Mouse (Mus musculus) forebrain, embryonic 12.5 days (tissue): ENCODE measurements at regions not wholly inside any gene's neighbourhood (a gene's known extent, or its start where the extent isn't known, plus 50 kb on each side); places are given as distances from the start of the nearest gene placed in this dataset.

Experiments
- ATAC-seq: fragments of 200-750 bp; cut with Nextera tagmentation; 2 replicates; pipeline ENCODE4 v1.8.0; 2017; ENCODE audit warnings: moderate TSS enrichment; ENCODE audit not compliant: low FRiP score
- H3K27ac ChIP-seq: fragments of 300-500 bp; sonication (generic); 2 replicates; pipeline ENCODE4 v1.5.1; 2016; ENCODE audit warnings: mild to moderate bottlenecking
- H3K27me3 ChIP-seq: fragments of 300-500 bp; sonication (generic); 2 replicates; pipeline ENCODE4 v1.6.1; 2016; ENCODE audit warnings: mild to moderate bottlenecking
- H3K36me3 ChIP-seq: fragments of 300-500 bp; sonication (generic); replicated peaks from 2 replicates; pipeline ENCODE4 v1.6.1; 2016; ENCODE audit warnings: mild to moderate bottlenecking
- H3K4me1 ChIP-seq: fragments of 300-500 bp; sonication (generic); 2 replicates; pipeline ENCODE4 v1.6.1; 2016
- H3K4me2 ChIP-seq: fragments of 300-500 bp; sonication (generic); 2 replicates; pipeline ENCODE4 v1.6.1; 2016; ENCODE audit warnings: mild to moderate bottlenecking, moderate library complexity
- H3K4me3 ChIP-seq: fragments of 300-500 bp; sonication (generic); replicated peaks from 2 replicates; pipeline ENCODE4 v1.5.1; 2016; ENCODE audit warnings: mild to moderate bottlenecking
- H3K9ac ChIP-seq: fragments of 300-500 bp; sonication (generic); 2 replicates; pipeline ENCODE4 v1.6.1; 2016; ENCODE audit warnings: mild to moderate bottlenecking
- H3K9me3 ChIP-seq: fragments of 300-500 bp; sonication (generic); 2 replicates; pipeline ENCODE4 v1.6.1; 2016
- WGBS: fragments of 180-500 bp; shearing (Covaris S2); methylation state at CpG from one replicate; pipeline ENCODE4 v1.1.7; 2016; 5-methylcytosine and 5-hydroxymethylcytosine counted together

DNA sequence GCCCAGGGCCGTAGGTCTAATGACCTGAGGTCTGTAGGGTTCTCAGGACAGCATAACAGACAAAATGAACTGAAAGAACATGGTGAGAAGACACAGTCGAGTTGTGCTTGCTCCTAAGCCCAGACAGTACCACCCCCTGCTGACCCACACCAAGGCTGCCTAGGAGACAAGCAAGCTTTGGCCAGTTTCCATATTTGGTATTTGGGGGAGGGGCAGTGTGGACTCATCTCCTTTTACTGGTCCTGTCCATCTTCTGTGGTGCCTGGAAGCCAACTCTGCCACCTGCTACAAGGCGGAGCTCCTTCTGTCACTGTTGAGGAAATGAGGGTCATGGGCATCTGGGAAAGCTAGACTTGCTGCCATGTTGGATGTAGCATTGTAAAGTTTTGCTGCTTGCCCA, 68.9 kb downstream of the Tex29 start:
- Histone ChIP-seq H3K27ac (no peak overlapping the region), H3K9me3 (no peaks in the 10 kb centered on the region), H3K4me3 (no peak overlapping the region), H3K9ac (no peak overlapping the region), H3K27me3 (peaks cover 31% of the 10 kb centered on the region; the same call in 1 of the 2 replicates), H3K4me1 (peaks cover 29% of the 10 kb centered on the region), H3K36me3 (no peaks in the 10 kb centered on the region), H3K4me2 (no peak overlapping the region)
- ATAC-seq, result no peak
- 73% methylated on average over 3 of the region's 3 CpGs for WGBS

DNA sequence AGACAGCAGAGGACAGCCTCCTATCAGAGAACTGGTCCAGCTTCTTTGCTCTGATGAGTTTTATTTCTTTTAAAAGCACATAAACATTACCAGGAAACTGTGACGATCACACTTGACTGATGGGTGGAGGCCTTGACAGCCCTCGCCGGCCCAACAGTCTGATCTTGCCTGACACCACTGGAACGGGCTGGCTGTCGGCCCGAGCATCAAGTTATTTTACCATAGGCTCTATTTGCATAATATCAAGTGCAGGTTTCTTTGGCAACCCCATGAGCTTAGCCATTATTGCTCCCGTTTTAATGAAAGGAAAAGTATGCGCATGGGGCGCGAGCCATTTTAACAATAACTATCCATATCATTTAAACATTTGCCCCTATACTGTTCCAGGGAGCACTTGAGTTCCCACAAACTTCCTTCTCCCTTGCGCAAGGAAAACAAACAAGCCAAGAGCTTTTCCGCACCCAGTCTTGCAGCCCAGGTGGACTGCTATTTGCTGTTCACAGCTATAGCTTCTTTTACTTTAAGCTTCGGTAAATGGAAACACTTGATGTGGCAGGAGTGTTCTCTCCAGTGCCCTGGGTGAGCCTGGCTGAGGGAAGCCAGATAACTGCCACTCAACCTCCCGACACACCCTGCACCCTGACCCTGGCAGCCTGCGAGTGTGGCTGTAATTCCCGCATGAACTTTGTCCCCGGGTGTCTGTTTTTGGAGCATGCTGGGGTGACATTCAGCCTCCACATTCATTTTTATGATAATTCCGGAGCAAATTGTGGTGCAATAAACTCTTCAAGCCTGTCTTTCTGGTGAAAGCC, 71.6 kb downstream of the Tex29 start:
- Histone ChIP-seq H3K36me3 (no peaks in the 10 kb centered on the region), H3K4me3 (no peak overlapping the region), H3K27ac (peak overlapping the region; percentile 51; the same call in 1 of the 2 replicates), H3K27me3 (peaks cover 30% of the 10 kb centered on the region), H3K4me2 (peak overlapping the region; percentile 19), H3K9ac (no peak overlapping the region), H3K4me1 (peaks cover 48% of the 10 kb centered on the region), H3K9me3 (no peaks in the 10 kb centered on the region)
- WGBS, result 59% methylated on average over 18 of the region's 18 CpGs
- ATAC-seq, result no peak

DNA sequence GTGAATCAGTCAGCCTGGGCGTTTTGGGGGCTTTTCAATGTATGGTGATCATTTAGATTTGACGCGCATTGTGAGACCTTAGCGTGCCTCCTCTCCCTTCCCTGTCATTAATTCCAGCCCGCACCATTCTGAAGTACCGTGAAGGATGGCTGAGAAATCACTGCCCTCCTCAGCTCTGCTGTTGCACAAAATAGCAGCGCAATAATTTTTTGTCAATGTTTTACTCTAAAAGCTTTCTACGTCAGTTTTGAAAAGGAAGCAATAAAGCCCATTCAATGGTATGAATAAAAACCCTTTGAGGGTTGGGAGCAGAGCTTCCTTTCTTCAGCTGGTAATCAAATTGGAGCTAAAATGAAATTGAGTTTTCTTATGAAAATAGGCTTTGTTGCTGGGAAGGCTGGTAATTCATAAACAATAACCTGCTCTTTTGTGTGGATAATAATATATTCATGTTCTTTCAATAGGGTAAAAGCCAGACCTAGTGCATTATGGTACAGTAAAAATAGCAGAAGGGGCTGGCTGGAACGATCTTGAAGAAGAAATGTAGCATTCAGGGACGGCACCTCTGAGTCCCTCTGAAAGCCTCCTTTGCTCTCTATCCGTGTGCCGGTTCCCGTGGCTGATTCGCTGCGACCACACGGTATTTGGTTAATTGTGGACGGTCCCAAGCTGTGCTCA, 72.3 kb downstream of the Tex29 start:
- Histone ChIP-seq H3K9me3 (no peaks in the 10 kb centered on the region), H3K27ac (peak overlapping the region; percentile 78), H3K4me3 (peak overlapping the region; percentile 17; the same call in 1 of the 2 replicates), H3K27me3 (peaks cover 32% of the 10 kb centered on the region), H3K9ac (no peak overlapping the region), H3K4me2 (peak overlapping the region; percentile 52), H3K36me3 (no peaks in the 10 kb centered on the region), H3K4me1 (peaks cover 48% of the 10 kb centered on the region)
- peak; percentile 44 for ATAC-seq
- 30% methylated on average over 17 of the region's 17 CpGs for WGBS

DNA sequence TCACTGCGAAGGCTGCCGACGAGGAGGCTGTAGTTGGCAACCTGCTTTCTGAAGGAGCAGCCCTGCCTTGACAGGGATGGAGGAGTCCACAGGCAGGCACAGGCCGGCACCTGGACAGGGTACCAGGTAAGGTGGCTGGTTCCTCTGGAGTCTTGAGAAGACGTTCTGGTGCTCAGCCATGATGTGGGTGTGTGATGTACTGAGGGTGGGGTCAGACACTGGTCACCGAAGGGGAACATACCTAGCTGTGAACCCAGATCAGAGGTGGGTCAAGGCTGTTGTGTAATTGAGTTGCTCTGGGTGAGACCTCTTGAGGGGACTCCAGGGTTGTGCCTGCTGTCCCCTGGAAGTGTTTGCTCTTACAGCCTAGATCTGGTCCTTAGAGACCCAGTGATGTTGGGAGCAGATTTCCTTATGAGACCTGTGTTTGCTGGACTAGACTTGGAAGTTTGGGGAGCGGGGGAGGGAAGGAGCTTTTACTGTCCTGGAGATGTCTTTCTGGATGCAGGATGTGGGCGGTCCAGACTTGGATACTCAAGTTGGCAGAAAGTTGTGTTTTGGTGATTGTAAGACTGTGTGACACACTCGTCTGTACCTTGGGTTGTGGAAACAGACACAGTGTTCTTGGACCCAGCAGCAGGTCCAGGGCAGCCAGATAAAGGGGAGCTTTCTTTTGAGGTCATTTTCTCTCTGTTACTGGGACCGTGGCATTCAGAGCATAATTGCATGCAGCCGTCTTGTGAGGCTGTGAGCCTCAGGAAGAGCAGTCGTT, 73.0 kb downstream of the Tex29 start:
- Histone ChIP-seq H3K27ac (peak overlapping the region; percentile 78), H3K9ac (no peak overlapping the region), H3K4me2 (peak overlapping the region; percentile 52), H3K4me1 (peaks cover 48% of the 10 kb centered on the region), H3K27me3 (peaks cover 32% of the 10 kb centered on the region), H3K4me3 (peak overlapping the region; percentile 17), H3K9me3 (no peaks in the 10 kb centered on the region), H3K36me3 (no peaks in the 10 kb centered on the region)
- 0 out of 2 replicates have a peak, but pooled peaks have one; percentile 2 for ATAC-seq
- WGBS, result 48% methylated on average over 12 of the region's 12 CpGs

DNA sequence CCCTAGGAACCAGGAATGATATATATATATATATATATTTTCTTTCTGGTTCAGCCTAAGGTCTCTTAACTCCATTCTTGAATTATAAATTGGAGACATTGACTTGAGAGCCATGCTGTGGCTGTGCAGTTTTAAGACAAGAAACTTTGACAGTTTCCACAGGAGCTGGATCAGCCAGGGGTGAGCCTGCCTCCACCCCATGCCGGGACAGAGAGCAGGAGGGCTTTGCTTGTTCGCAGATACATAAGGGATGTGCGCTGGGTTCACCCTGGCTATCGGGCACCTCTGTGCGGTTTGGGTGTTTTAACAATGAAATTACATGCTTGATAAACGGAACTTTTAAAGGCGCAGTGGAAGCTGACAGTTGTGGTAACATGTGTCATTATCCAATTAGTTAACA, 73.9 kb downstream of the Tex29 start:
- no peak for ATAC-seq
- Histone ChIP-seq H3K27me3 (peaks cover 30% of the 10 kb centered on the region), H3K4me2 (peak overlapping the region; percentile 52), H3K4me3 (peak overlapping the region; percentile 17; the same call in 1 of the 2 replicates), H3K4me1 (peaks cover 48% of the 10 kb centered on the region), H3K36me3 (no peaks in the 10 kb centered on the region), H3K9ac (peak overlapping the region; percentile 38; the same call in 1 of the 2 replicates), H3K27ac (no peak overlapping the region), H3K9me3 (no peaks in the 10 kb centered on the region)
- WGBS, result 18% methylated on average over 7 of the region's 7 CpGs

DNA sequence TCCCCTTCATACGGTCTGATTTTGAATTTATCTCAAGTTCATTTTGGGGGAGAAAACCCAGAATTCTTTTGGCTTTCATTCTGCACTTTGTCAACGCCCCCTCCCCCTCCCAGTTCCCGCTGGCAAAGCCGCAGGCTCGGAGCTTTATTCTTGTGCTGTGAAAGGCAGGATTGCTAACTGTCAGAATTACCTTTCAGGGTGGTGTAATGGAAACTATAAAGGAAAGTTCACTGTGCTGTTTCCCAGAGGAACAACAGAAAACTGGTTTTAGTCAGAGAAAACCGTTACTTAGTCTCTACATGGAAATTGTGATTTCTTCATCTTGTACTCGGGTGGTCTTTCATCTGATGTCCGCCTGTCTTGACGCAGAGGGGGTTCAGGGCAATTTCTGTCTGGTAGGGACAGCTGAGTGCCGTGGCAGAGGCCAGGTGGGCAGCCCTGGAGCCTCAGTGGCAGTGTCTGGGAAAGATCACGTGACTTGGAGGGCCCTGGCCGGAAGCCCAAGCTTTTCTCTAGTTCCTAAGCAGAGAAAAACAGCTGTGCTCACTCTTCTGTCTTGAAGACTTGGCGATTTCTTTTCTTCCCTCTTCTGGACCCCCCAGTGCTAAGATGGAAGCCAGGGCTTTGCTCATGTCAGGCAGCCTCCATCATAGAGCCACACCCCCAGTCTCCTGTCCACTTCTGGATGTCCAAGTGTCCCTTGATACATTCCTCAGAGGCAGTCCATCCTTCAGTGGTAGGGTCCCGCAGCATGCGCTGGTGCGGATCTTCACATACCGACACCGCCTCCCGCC, 74.6 kb downstream of the Tex29 start:
- H3K9me3 ChIP-seq, result no peaks in the 10 kb centered on the region
- peaks cover 48% of the 10 kb centered on the region for H3K4me1 ChIP-seq
- peak overlapping the region; percentile 38 for H3K9ac ChIP-seq
- no peaks in the 10 kb centered on the region for H3K36me3 ChIP-seq
- 0 out of 2 replicates have a peak overlapping the region, but pooled peaks have one; percentile 36 for H3K27ac ChIP-seq
- H3K27me3 ChIP-seq, result peaks cover 26% of the 10 kb centered on the region
- 30% methylated on average over 19 of the region's 19 CpGs for WGBS
- peak overlapping the region; percentile 23 for H3K4me3 ChIP-seq
- H3K4me2 ChIP-seq, result peak overlapping the region; percentile 52
- ATAC-seq, result peak; percentile 39; the same call in 1 of the 2 replicates

DNA sequence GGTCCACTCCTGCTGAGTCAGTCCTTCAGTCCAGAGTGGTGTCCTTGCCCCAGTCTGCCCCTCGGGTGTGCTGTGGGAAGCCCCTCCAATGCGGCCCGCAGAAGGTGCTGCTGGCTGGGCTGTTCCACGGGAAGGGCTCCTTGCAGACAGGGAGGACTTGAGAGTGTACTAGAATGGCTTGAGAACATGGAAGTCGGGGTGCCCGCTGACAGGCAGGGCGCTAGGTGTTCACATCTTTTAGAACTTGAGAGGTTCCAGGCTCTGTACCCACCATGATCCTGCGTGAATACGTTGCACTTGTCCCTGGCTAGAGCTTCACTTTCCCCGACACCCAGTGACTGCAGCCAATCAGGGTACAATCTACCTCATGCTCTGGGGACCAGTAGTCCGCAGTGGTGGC, 75.4 kb downstream of the Tex29 start:
- Histone ChIP-seq H3K27ac (no peak overlapping the region), H3K4me1 (peaks cover 48% of the 10 kb centered on the region), H3K36me3 (no peaks in the 10 kb centered on the region), H3K9ac (no peak overlapping the region), H3K4me2 (peak overlapping the region; percentile 52; the same call in 1 of the 2 replicates), H3K27me3 (peaks cover 26% of the 10 kb centered on the region), H3K4me3 (no peak overlapping the region), H3K9me3 (no peaks in the 10 kb centered on the region)
- 92% methylated on average over 11 of the region's 11 CpGs for WGBS
- ATAC-seq, result no peak

DNA sequence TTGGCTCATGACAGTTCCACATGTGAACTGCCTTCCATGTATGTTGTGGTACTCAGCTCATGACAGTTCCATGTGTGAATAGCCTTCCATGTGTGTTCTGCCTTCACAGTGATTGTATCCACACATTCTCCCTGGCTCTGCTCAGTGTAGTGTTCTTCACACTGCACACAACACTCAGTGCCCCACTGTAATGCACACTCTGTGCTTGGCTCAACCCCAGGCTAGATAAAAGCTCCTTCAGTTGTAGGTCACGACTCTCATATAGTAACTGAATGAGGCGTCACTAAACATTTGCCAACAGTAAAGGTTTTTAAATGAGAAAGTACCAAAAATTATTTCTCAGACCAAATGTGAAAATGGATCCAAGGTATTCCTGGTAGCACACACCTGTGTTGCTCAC, 79.6 kb downstream of the Tex29 start:
- Histone ChIP-seq H3K36me3 (no peaks in the 10 kb centered on the region), H3K4me3 (no peak overlapping the region), H3K9ac (no peak overlapping the region), H3K9me3 (0 out of 2 replicates have a peak, but pooled peaks cover 3% of the 10 kb centered on the region), H3K27ac (no peak overlapping the region), H3K4me2 (no peak overlapping the region), H3K4me1 (peaks cover 12% of the 10 kb centered on the region), H3K27me3 (peaks cover 19% of the 10 kb centered on the region)
- WGBS, result 89% methylated on average over 2 of the region's 2 CpGs
- no peak for ATAC-seq

DNA sequence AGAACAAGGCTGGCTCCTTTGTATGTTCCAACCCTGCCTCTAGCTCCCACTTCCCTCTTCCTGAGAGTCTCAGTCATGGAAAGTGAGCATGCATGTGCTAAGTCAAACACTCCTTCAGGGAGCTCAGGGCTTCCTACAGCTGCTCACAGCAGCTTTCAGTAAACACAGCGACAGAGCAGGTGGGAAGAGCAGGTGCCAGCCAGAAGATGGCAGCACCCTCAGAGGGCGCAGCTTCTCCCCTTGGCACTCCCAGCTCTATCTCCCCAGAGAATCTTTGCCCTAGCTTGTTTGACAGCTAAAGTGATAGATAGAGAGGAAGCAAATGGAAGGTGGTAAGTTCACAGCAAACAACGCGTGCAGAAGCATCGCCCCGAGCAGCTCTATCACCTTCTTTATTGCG, 82.8 kb downstream of the Tex29 start:
- H3K27ac ChIP-seq, result no peak overlapping the region
- peaks cover 8% of the 10 kb centered on the region for H3K27me3 ChIP-seq
- H3K4me1 ChIP-seq, result no peaks in the 10 kb centered on the region
- H3K9ac ChIP-seq, result no peak overlapping the region
- no peaks in the 10 kb centered on the region for H3K36me3 ChIP-seq
- H3K4me3 ChIP-seq, result no peak overlapping the region
- ATAC-seq, result no peak
- no peak overlapping the region for H3K4me2 ChIP-seq
- 81% methylated on average over 7 of the region's 7 CpGs for WGBS
- 0 out of 2 replicates have a peak, but pooled peaks cover 3% of the 10 kb centered on the region for H3K9me3 ChIP-seq

DNA sequence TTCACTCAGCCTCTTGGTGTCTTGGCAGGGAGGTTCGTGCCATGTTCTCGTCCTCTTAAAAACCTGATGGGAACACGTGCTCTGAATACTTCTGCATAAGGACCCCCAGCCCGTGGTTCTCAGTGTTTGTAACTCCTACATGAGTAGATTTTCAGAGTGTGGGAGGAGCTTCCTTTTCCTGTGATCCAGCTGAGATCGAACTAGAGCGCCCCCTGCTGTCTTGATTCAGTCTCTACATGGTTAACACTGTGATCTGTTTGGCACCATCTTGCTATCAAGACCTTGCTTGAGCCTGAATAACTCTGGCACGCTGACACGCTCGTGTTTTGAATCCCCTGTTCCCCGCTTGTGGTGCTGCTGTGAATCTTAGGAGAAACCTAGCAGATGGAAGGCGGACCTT, 83.9 kb downstream of the Tex29 start:
- WGBS, result 60% methylated on average over 11 of the region's 11 CpGs
- H3K36me3 ChIP-seq, result no peaks in the 10 kb centered on the region
- peaks cover 5% of the 10 kb centered on the region; the same call in 1 of the 2 replicates for H3K27me3 ChIP-seq
- H3K4me2 ChIP-seq, result no peak overlapping the region
- H3K4me3 ChIP-seq, result no peak overlapping the region
- 0 out of 2 replicates have a peak, but pooled peaks cover 3% of the 10 kb centered on the region for H3K9me3 ChIP-seq
- H3K4me1 ChIP-seq, result no peaks in the 10 kb centered on the region
- no peak overlapping the region for H3K9ac ChIP-seq
- no peak overlapping the region for H3K27ac ChIP-seq
- ATAC-seq, result no peak

DNA sequence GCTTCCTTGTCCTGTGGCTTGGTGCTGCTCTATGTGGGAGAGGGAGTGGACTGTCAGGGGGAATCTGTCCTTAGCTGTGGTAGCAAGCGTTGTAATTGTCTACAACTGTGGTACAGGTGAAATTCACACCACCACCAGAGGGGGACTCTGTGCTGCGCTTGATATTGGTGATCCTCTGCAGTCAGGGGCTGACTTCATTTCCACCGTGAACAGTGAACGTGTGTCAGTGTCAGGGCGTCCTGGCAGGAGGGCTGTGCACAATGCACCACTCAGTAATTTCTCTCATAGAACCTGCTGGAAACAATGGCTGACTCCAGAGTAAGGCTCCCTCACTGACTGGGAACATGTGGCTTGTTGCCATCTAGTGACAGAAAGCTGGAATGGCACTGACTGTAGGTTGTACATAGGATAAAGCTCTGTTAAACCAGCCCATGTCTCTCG, 102.6 kb downstream of the Tex29 start:
- no peaks in the 10 kb centered on the region for H3K4me1 ChIP-seq
- peaks cover 3% of the 10 kb centered on the region; the same call in 1 of the 2 replicates for H3K27me3 ChIP-seq
- H3K9ac ChIP-seq, result no peak overlapping the region
- H3K4me3 ChIP-seq, result no peak overlapping the region
- H3K27ac ChIP-seq, result 0 out of 2 replicates have a peak overlapping the region, but pooled peaks have one; percentile 31
- no peak overlapping the region for H3K4me2 ChIP-seq
- no peaks in the 10 kb centered on the region for H3K9me3 ChIP-seq
- ATAC-seq, result peak; percentile 92
- H3K36me3 ChIP-seq, result no peaks in the 10 kb centered on the region
- 21% methylated on average over 6 of the region's 6 CpGs for WGBS
